Mouse (Mus musculus) brain, embryonic 18.5 days (tissue): ENCODE data around the gene Samhd1.
A peak's percentile ranks its signal among the peaks of the same experiment; 100 is the strongest.

Experiments
- DNase-seq: peaks from one replicate; pipeline ENCODE4 v3.0.0-alpha.2; 2012; ENCODE audit warnings: low read depth, low spot score

Samhd1 gene

GRCm38 (mm10) chr2:157099532-157100318 is 35.3 kb downstream of the Samhd1 start:
- DNase-seq, result no peak

DNA sequence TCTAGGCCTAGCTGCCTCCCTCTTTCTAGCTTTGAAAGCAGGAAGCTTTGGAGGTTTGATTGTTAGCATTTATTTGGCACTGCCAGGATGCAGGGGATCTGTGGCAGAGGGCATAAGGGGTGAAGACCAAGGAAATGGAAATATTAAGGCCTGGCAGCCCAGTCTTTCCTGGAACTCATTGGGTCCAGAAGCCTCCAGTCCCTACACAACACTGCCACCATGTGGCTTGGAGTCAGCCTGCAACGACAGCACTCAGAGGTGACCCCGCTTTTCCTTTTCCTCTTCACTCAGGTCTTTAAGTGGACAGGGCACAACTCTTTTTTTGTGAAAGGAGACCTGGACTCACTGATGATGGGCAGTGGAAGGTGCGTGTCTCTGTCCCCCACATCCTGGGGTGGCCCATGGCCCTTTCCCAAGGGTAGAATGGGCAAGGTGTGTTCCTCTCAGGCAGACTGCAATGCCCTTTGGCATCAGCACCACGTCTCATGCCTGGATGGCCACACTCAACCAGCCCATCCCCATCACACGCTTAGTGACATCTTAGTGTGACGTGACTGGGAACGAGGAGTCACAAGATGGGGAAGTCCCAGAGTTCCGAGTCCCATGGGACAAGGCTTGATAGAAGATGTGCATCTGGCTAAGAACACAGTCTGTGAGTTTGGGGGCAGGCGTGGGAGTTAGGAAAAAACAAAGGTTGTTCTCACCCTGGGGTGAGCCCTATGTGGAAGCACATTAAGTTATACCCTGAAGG is 39.9 kb downstream of the Samhd1 start:
- DNase-seq, result no peak

DNA sequence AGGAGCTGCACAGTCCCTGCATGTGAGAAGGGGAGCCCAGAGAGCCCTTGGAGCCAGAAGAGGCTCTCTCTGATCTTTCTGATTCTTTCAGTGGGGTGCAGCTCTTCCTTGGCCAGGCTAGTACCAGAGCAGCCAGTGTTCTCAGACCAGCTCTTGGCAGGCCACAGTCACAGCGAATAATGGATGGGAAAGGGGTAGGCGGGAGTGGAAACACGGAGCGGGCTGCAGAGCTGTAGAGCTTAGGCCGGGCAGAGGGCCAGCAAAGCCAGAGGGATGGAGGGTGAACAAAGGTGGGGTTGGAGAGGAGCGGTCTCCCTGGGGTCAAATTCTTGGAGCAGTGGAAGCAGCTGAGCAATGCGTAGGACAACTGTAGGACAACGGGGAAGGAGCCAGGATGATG is 43.0 kb downstream of the Samhd1 start:
- no peak for DNase-seq

DNA sequence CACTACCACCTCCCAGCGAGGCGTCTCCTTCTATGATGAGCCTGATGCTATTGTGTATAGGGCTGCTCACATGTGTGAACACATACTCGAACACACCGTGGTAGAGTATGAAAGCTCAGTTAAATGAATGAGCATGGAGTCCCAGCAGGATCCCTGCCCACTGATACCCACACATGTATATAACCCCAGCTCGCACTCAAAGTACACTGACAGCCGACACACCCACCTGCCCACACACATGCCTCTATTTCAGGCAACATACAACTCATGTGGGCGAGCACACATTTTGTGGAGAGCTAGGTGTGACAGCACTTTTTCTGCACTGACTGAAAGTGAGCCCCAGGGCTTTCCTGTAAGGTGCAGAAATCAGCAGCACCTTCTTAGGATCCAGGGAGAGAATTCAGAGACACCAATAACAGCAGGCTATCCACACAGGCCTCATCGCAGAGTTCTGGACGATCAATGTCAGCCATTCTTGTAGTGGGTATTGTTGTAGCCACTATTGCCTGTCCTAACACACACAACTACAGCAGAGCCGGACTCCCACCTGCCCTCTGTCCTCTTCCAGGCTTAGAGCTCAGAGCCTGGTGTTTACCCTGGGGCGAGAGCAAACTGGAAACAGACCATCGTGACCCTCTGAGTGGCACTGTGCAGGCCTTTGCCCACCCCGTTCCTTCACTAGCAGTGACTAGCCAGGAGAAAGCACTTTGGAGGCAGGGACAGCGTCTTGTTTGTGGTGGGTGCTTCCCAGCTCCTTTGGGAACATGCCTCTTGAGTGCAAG is 47.3 kb downstream of the Samhd1 start:
- no peak for DNase-seq

GRCm38 (mm10) chr2:157086796-157087195 is 48.3 kb downstream of the Samhd1 start, which contains the start of gene Tldc2:
TSS of gene Tldc2 (plus strand) at chr2:157087055.
- no peak for DNase-seq

DNA sequence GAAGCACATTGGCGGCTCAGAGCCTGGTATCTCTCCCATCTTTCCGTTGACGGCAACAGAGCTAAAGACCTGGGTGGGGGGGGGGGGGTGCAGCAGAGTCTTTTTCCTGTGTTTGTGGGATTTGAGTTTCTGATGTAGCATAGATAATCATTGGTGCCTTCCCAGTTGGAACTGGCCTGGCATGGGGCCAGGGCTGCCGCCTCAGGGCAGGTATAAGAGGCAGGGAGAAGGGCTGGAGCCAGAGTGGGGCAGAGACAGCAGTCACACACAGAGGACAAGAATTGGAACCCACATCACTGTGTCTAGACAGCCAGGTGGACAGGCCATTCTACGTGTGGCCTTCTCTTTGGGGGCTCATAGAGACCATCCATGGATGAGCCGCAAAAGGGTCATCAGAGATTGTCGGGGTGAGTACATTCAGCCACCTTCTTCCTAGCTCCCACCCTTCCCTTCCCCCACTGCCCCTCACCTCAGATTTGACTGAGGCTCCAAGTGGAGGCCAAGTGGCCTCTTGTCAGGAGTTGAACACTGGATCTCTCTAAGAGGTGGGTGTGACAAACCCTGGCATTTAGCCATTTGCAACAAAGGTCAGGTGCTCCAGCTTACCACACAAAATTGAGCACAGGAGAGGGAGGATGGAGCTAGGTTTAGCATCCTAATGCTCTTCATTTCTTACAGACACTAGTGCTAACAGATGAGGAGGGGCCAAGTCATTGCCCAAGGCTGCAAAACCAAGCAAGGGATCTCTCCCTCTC is 50.1 kb downstream of the Samhd1 start:
- no peak for DNase-seq

DNA sequence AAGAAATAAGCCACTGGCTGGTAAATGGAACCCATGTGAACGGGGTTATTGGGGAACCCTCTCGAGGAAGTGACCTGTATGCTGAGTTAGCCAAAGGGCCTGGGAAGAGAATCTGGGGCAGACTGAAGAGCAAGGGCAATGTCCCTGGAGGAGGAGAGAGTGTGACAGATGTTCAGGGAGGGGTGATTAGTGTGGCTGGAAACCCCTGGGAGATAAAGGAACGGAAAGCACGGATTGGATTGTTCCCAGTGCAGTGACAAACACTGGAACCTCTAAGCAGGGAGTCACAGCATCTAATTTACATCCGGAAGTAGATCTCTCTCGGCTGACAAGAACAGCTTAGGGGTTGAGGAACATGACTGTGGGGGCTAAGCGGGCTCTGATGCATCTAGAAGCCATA is 53.1 kb downstream of the Samhd1 start:
- DNase-seq, result no peak

DNA sequence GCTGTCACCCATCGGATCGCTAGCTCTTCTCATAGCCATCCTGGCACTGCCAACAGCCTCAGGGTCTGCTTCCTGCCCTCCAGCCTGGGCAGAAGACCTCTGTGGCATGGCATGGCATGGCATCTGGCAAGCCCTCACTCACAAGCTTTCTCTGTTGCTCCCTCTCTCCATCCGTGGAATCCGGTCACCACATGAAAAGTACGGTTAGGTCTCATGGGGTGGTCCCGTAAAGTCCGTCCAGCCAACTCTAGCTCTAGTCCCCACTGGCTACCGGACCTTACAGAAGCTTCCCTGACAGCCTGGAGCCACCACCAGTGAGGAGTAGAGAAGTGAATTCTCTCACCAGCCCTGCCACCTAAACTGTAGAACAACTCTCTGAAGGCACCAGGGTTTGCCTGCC is 53.7 kb downstream of the Samhd1 start:
- DNase-seq, result no peak

DNA sequence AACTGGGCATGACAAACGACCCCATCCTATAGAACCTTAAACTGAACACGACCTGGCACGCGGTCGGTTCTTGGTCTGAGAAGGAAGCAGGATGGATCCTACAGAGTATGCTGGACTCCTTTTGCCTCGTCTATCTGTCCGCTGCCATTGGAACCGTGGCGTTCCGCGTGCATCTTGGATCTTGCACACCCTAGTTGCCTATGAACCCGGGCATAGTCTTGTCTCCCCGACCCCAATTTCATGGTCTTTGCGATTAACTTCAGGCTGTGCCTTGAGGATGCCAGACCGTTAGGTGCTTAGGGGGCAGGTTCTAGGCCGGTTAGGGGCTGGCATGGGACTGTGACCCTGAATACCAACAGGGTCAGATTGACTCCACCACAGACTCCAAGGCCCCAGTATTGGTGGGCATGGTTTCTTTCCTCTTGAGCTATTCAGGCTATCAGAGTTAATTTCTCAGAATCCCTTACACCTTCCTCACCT is 55.3 kb downstream of the Samhd1 start:
- DNase-seq, result no peak

DNA sequence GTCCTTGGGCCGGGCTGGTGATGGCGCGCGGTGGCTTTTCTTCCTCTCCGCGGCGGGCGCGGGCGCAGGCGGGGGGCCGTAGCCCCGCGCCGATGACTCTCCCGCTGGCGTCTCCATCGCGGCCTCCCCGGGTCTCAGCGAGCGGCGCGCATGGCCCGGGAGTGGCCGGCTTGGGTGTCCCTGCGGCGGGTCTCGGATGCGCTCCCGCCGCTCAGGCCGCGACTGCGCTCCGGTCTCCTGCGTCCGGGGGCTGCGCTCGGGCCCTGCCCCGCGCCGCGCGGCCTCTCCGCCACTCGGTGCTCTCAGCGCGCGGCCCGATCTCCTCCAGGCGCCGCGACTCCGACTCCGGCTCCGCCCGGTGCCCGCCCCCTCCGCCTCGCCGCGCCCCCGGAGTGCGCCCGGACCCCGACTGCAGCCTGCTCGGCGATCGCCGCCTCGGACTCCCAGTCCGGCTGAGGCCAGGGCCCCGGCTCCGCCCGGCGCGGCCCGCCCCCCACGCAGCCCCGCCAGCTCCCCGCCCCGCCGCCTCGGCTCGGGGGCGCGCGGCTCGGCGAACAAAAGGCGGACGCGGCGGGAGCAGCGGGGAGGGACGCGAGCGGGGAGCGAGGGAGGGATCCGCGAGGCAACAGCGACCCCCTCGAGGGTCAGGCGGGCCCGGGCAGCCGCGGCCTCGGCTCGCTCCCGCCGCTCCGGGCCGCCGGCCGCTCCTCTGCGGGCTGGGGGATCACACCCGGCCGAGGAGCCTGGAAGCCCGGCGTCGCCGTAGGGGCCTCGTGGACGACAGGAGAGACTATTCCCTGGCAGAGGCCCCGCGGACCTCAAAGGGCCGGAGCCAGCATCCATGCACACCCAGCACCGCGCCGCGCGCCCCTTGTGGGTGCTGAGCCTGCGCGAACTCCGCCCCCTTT is 56.0 kb downstream of the Samhd1 start, which contains the start of gene Soga1:
Gene Soga1 (minus strand): TSS at position 462 of the 908 bp plus-strand sequence.
- DNase-seq, result peak; percentile 68

- no peak for DNase-seq
Measured at GRCm38 (mm10) chr2:157078059-157078792, 56.8 kb downstream of the Samhd1 start.

DNA sequence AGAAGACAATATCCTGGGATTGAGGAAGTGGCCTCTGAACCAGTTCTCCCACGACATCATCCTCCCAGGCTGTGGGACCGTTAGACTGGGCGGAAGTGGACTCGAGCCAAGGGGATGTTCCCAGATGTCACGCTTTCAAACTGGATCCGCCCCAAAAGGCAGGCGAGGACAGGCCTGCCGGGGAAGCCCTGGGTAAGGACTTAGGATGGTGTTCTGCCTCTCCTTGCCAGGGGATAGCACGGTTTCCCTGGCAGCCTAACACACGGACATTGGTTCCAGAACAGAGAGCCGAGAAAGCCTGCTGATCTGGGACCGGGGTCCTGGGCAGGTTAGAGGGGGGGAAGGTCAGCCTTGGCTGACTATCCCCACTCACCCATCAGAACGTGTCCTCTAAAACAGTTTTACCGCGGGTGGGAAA is 57.4 kb downstream of the Samhd1 start:
- no peak for DNase-seq

DNA sequence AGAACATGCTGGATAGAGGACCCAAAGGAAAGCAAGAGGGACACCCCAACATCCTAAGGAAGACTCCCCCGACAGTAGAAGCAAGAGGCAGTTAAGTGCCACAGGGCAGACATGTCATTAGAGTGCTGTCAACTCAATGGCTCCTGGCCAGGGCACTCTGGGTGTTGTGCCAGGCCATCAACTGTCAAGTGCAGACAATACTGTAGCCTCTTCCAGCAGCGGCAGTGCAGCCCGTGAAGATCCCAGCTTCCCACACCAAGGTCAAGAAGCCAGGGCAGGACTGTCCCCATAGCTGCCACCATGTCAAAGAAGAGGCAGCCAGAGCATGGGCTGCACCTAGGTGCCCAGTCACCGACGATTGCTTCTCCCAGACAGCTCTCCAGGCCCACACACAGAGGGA is 57.9 kb downstream of the Samhd1 start:
- DNase-seq, result no peak

- no peak for DNase-seq
Measured at GRCm38 (mm10) chr2:157076585-157076984, 58.5 kb downstream of the Samhd1 start.

DNA sequence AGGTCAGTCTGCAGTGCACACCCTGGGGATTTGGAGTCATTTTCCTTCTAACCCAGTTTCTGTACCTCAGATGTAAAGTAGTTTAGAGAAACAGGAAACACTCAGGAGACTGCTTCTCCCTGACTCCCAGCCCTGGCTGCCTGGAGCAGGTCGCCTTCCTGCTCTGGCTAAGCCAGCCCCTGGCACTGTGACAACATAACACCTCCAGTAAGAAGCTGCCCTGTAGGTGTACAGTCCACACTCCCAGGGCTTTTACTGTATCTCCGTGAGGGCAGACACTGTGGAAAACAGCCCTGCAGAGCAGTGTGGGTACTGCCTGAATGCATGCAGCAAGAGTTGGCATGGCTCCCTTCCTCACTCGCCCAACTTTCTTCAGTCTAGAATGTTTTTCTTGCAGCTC is 59.4 kb downstream of the Samhd1 start:
- no peak for DNase-seq

DNA sequence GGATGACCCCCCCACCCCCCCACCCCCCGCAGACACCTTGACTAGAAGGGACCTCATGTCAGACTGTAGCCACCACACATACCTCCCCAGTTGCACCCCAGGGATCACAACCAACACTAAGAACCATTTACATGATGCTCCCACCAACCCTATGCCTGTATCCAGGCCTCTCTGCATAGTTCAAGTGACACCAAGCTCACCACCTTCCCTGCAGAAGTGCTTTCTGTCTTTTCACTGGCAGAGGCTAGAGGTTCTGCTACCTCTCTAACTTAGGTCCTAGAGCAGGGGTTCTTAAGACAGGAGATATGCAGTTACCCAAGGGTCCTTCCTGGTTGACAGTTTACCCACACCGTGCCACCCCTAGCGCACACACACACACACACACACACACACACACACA is 59.8 kb downstream of the Samhd1 start:
- DNase-seq, result no peak

GRCm38 (mm10) chr2:157074772-157075171 is 60.3 kb downstream of the Samhd1 start:
- no peak for DNase-seq

GRCm38 (mm10) chr2:157074186-157074724 is 60.8 kb downstream of the Samhd1 start:
- DNase-seq, result no peak

DNA sequence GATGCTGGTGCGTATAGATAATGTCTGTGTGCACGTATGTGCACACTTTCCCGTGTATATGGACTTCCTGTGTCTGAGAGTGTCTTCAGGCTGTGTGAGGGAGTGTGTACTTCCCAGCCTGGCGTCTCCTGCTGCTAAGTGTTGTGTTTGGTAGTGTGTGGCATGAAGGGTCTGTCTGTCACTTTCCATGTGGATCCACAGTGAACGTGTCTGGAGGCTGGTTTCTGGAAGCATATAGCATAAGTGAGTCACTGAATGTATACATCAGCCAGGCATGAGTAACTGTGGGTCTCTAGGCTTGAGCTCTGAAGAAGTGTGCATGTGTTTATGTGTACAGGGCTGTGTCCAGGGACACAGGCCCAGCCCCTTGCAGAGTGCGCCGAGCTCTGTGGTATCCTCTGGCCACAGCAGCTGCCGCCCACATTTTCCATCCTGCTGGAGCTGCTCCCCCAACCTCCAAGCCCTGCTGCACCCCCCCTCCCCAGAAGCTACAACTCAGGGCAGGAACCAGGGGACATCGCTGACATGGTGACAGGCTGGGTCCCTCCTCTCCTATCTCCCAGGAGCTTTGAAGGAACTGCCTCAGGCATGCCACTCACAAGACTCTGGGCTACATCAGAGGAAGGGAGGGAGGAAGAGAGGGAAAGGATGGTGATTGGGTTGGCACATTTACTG is 61.5 kb downstream of the Samhd1 start:
- DNase-seq, result no peak
